Mouse (Mus musculus) neural tube, embryonic 14.5 days (tissue): ENCODE measurements at regions not wholly inside any gene's neighbourhood (a gene's known extent, or its start where the extent isn't known, plus 50 kb on each side); places are given as distances from the start of the nearest gene placed in this dataset.

Source experiments
- ATAC-seq: fragments of 200-750 bp; cut with Nextera tagmentation; 2 replicates; pipeline ENCODE4 v1.8.0; 2017; ENCODE audit warnings: low read depth, mild to moderate bottlenecking, moderate TSS enrichment, moderate library complexity
- H3K27ac ChIP-seq: fragments of 300-500 bp; sonication (generic); 2 replicates; pipeline ENCODE4 v1.5.1; 2014; ENCODE audit warnings: low read depth, mild to moderate bottlenecking, control low read depth, low read length, moderate library complexity, mixed read lengths
- H3K27me3 ChIP-seq: fragments of 300-500 bp; sonication (generic); 2 replicates; pipeline ENCODE4 v1.6.1; 2014; ENCODE audit warnings: low read length; ENCODE audit not compliant: control insufficient read depth, insufficient read depth
- H3K36me3 ChIP-seq: fragments of 300-500 bp; sonication (generic); 2 replicates; pipeline ENCODE4 v1.6.1; 2014; ENCODE audit warnings: low read length, mixed read lengths; ENCODE audit not compliant: control insufficient read depth, insufficient read depth
- H3K4me1 ChIP-seq: fragments of 300-500 bp; sonication (generic); 2 replicates; pipeline ENCODE4 v1.6.1; 2014; ENCODE audit warnings: low read length; ENCODE audit not compliant: control insufficient read depth, insufficient read depth
- H3K4me2 ChIP-seq: fragments of 300-500 bp; sonication (generic); 2 replicates; pipeline ENCODE4 v1.6.1; 2014; ENCODE audit warnings: mild to moderate bottlenecking, low read depth, low read length, control low read depth
- H3K4me3 ChIP-seq: fragments of 300-500 bp; sonication (generic); 2 replicates; pipeline ENCODE4 v1.5.1; 2014; ENCODE audit warnings: low read depth, low read length, control low read depth, mixed read lengths
- H3K9ac ChIP-seq: fragments of 300-500 bp; sonication (generic); replicated peaks from 2 replicates; pipeline ENCODE4 v1.6.1; 2014; ENCODE audit warnings: low read depth, mild to moderate bottlenecking, control low read depth, low read length, mixed read lengths
- H3K9me3 ChIP-seq: fragments of 300-500 bp; sonication (generic); 2 replicates; pipeline ENCODE4 v1.6.1; 2016; ENCODE audit warnings: low read length; ENCODE audit not compliant: control insufficient read depth
- WGBS: fragments of 180-500 bp; shearing (Covaris S2); extraction: QIAGEN DNeasy Blood & Tissue Kit; methylation state at CpG from one replicate; pipeline ENCODE4 v1.1.7; 2014; 5-methylcytosine and 5-hydroxymethylcytosine counted together

- H3K4me3 ChIP-seq: no peak overlapping the region
- H3K4me2 ChIP-seq: no peak overlapping the region
- H3K27me3 ChIP-seq: no peaks in the 10 kb centered on the region
- WGBS: 50% methylated on average over 5 of the region's 5 CpGs
- H3K36me3 ChIP-seq: no peaks in the 10 kb centered on the region
- H3K9me3 ChIP-seq: no peaks in the 10 kb centered on the region
- no peak overlapping the region for H3K27ac ChIP-seq
- H3K9ac ChIP-seq: no peak overlapping the region
- H3K4me1 ChIP-seq: no peaks in the 10 kb centered on the region
- ATAC-seq: no peak
These were observed 134.2 kb downstream of the Sec61b start for GRCm38 (mm10) chr4:47608673-47609072.

GRCm38 (mm10) chr4:47610913-47611312 is 136.5 kb downstream of the Sec61b start:
- WGBS: 82% methylated on average over 5 of the region's 5 CpGs
- H3K9ac ChIP-seq: no peak overlapping the region
- H3K4me3 ChIP-seq: no peak overlapping the region
- no peak overlapping the region for H3K4me2 ChIP-seq
- H3K27ac ChIP-seq: no peak overlapping the region
- H3K4me1 ChIP-seq: no peaks in the 10 kb centered on the region
- H3K27me3 ChIP-seq: no peaks in the 10 kb centered on the region
- no peaks in the 10 kb centered on the region for H3K36me3 ChIP-seq
- no peak for ATAC-seq
- no peaks in the 10 kb centered on the region for H3K9me3 ChIP-seq

GRCm38 (mm10) chr4:47616525-47616924 is 142.1 kb downstream of the Sec61b start:
- Histone ChIP-seq H3K4me2 (no peak overlapping the region), H3K9ac (no peak overlapping the region), H3K4me3 (no peak overlapping the region), H3K36me3 (no peaks in the 10 kb centered on the region), H3K27ac (no peak overlapping the region), H3K9me3 (no peaks in the 10 kb centered on the region), H3K4me1 (no peaks in the 10 kb centered on the region), H3K27me3 (no peaks in the 10 kb centered on the region)
- 88% methylated on average over 3 of the region's 3 CpGs for WGBS
- ATAC-seq: no peak

GRCm38 (mm10) chr4:47620700-47621099 is 146.2 kb downstream of the Sec61b start:
- no peak for ATAC-seq
- Histone ChIP-seq H3K4me3 (no peak overlapping the region), H3K36me3 (no peaks in the 10 kb centered on the region), H3K4me2 (no peak overlapping the region), H3K9ac (no peak overlapping the region), H3K4me1 (no peaks in the 10 kb centered on the region), H3K9me3 (no peaks in the 10 kb centered on the region), H3K27ac (no peak overlapping the region), H3K27me3 (no peaks in the 10 kb centered on the region)
- WGBS: 89% methylated on average over 3 of the region's 3 CpGs

- Histone ChIP-seq H3K9ac (no peak overlapping the region), H3K9me3 (no peaks in the 10 kb centered on the region), H3K27ac (no peak overlapping the region), H3K36me3 (no peaks in the 10 kb centered on the region), H3K4me1 (no peaks in the 10 kb centered on the region), H3K4me2 (no peak overlapping the region), H3K4me3 (no peak overlapping the region), H3K27me3 (no peaks in the 10 kb centered on the region)
- ATAC-seq: no peak
- WGBS: 90% methylated on average over 13 of the region's 13 CpGs
These were observed 148.6 kb downstream of the Sec61b start for GRCm38 (mm10) chr4:47622851-47623743.

- Histone ChIP-seq H3K4me3 (no peak overlapping the region), H3K4me2 (no peak overlapping the region), H3K4me1 (no peaks in the 10 kb centered on the region), H3K27ac (no peak overlapping the region), H3K9ac (no peak overlapping the region), H3K27me3 (no peaks in the 10 kb centered on the region), H3K36me3 (no peaks in the 10 kb centered on the region), H3K9me3 (no peaks in the 10 kb centered on the region)
- WGBS: 73% methylated on average over 8 of the region's 8 CpGs
- ATAC-seq: no peak
These were observed 155.5 kb downstream of the Sec61b start for GRCm38 (mm10) chr4:47630006-47630405.

GRCm38 (mm10) chr4:47630427-47630826 is 156.0 kb downstream of the Sec61b start:
- H3K4me3 ChIP-seq: no peak overlapping the region
- no peak overlapping the region for H3K9ac ChIP-seq
- 66% methylated on average over 1 of the region's 1 CpGs for WGBS
- no peaks in the 10 kb centered on the region for H3K9me3 ChIP-seq
- H3K4me1 ChIP-seq: no peaks in the 10 kb centered on the region
- no peak for ATAC-seq
- no peaks in the 10 kb centered on the region for H3K27me3 ChIP-seq
- no peaks in the 10 kb centered on the region for H3K36me3 ChIP-seq
- no peak overlapping the region for H3K27ac ChIP-seq
- no peak overlapping the region for H3K4me2 ChIP-seq

GRCm38 (mm10) chr4:47638876-47639494 is 164.5 kb downstream of the Sec61b start:
- no peak overlapping the region for H3K9ac ChIP-seq
- no peaks in the 10 kb centered on the region for H3K27me3 ChIP-seq
- no peaks in the 10 kb centered on the region for H3K4me1 ChIP-seq
- peak; percentile 70; the same call in 1 of the 2 replicates for ATAC-seq
- H3K9me3 ChIP-seq: no peaks in the 10 kb centered on the region
- H3K36me3 ChIP-seq: no peaks in the 10 kb centered on the region
- no peak overlapping the region for H3K27ac ChIP-seq
- H3K4me2 ChIP-seq: no peak overlapping the region
- 56% methylated on average over 10 of the region's 10 CpGs for WGBS
- H3K4me3 ChIP-seq: no peak overlapping the region

- H3K9me3 ChIP-seq: no peaks in the 10 kb centered on the region
- no peaks in the 10 kb centered on the region for H3K4me1 ChIP-seq
- H3K36me3 ChIP-seq: no peaks in the 10 kb centered on the region
- no peak overlapping the region for H3K27ac ChIP-seq
- no peak overlapping the region for H3K4me2 ChIP-seq
- 59% methylated on average over 1 of the region's 1 CpGs for WGBS
- no peak overlapping the region for H3K9ac ChIP-seq
- no peaks in the 10 kb centered on the region for H3K27me3 ChIP-seq
- ATAC-seq: no peak
- no peak overlapping the region for H3K4me3 ChIP-seq
These were observed 170.6 kb downstream of the Sec61b start for GRCm38 (mm10) chr4:47645093-47645492.
